ENCODE assay signal across 9 mouse cellular contexts in the genomic region with DNA sequence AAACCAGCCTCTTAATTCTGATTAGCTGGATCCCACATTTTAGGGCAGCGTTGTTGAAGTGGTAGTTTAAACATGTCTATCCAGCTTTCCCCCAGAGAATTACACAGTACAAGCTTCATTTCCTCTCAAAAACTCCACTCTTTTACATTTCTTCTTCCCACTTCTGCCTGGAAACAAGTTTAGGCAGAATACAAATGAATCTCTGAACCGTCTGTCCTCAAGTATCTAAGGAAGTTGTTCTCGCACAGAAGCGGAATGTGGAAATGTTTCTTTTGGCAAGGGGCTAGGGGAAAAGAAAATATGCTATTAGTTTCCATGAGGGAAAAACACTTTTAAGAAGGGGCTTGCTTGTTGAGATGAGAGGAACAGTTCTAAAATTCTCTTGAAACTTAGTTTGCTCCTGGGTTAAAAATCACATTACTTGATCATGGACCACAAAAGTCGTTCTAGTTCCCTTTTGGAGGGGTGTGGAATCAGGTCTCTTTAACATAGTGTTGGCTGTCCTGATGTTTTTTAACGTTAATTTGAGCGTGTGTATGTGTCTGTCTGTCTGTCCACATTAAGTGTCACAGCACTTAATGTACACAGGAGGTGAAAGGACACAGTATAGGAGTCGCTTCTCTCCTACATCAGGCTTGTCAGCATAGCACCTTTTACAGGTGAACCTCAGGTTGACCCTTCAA. TPM values are rescaled to one million over a fixed set of nuclear protein-coding genes. Genes with fewer than 3 reads are reported as not detected.
DNase-seq lines count a peak whose midpoint lies in the region; ATAC-seq and TF ChIP-seq lines count a peak whose summit lies in the region.
"Had no signal": no experiment of that assay in that cellular context is flagged by ENCODE, and none has a peak within 500 bp of the region (broad histone marks: within the 10 kb centered on the region; RNA-seq: fewer than 3 reads in every experiment).

No protein-coding gene starts in this region.

- H3K36me3 ChIP-seq in kidney, embryonic 14.5 days (ENCODE audit: control insufficient read depth, insufficient read depth, low read length): no peaks in the 10 kb centered on the region
- peaks cover 13% of the 10 kb centered on the region for H3K36me3 ChIP-seq in erythroblast, embryonic 14.5 days (ENCODE audit: control insufficient read depth)
- no peaks in the 10 kb centered on the region for H3K36me3 ChIP-seq in intestine, embryonic 16.5 days (ENCODE audit: control insufficient read depth, insufficient read depth, low read length)
- H3K36me3 ChIP-seq in midbrain, postnatal 0 days (ENCODE audit: insufficient read depth, low read length): no peaks in the 10 kb centered on the region

- no peak for DNase-seq in kidney, postnatal 10 days
- no peak for DNase-seq in midbrain, postnatal 0 days (ENCODE audit: low spot score)
- no peak for DNase-seq in cerebellum, postnatal 4 days (ENCODE audit: low spot score in 2 of 2)
- no peak for DNase-seq in urinary bladder, postnatal 25 days (ENCODE audit: low spot score)
- DNase-seq in testis, postnatal 14 days (ENCODE audit: low spot score): no peak

- peak overlapping the region; percentile 58 for H3K4me2 ChIP-seq in kidney, embryonic 14.5 days (replicated peaks; ENCODE audit: low read depth, low read length)
- peak overlapping the region; percentile 70 for H3K4me2 ChIP-seq in intestine, embryonic 16.5 days (ENCODE audit: low read depth, low read length)
- H3K4me2 ChIP-seq in midbrain, postnatal 0 days (ENCODE audit: low read depth, low read length, poor library complexity, severe bottlenecking): peak overlapping the region; percentile 57

- no peaks in the 10 kb centered on the region for H3K27me3 ChIP-seq in kidney, embryonic 14.5 days (ENCODE audit: control insufficient read depth, insufficient read depth, low read length)
- H3K27me3 ChIP-seq in erythroblast, embryonic 14.5 days (ENCODE audit: control insufficient read depth): peaks cover 4% of the 10 kb centered on the region
- no peaks in the 10 kb centered on the region for H3K27me3 ChIP-seq in intestine, embryonic 16.5 days (replicated peaks; ENCODE audit: control insufficient read depth, insufficient read depth, low read length)
- H3K27me3 ChIP-seq in midbrain, postnatal 0 days (ENCODE audit: insufficient read depth, low read length): no peaks in the 10 kb centered on the region
- H3K27me3 ChIP-seq: Patski had no signal

- TF ChIP-seq CTCF in midbrain, postnatal 0 days (IDR thresholded peaks at IDR 0.05): no peak

- H3K4me1 ChIP-seq in kidney, embryonic 14.5 days (ENCODE audit: control insufficient read depth, insufficient read depth, low read length): peaks cover 7% of the 10 kb centered on the region; the same call in 1 of the 2 replicates
- H3K4me1 ChIP-seq in erythroblast, embryonic 14.5 days (ENCODE audit: control insufficient read depth): peaks cover 34% of the 10 kb centered on the region
- peaks cover 5% of the 10 kb centered on the region; the same call in 1 of the 2 replicates for H3K4me1 ChIP-seq in intestine, embryonic 16.5 days (ENCODE audit: control insufficient read depth, insufficient read depth, low read length)
- peaks cover 5% of the 10 kb centered on the region; the same call in 1 of the 2 replicates for H3K4me1 ChIP-seq in midbrain, postnatal 0 days (ENCODE audit: insufficient read depth, low read length)

- no peaks in the 10 kb centered on the region for H3K9me3 ChIP-seq in kidney, embryonic 14.5 days (ENCODE audit: control insufficient read depth, low read length)
- peaks cover 2% of the 10 kb centered on the region for H3K9me3 ChIP-seq in erythroblast, embryonic 14.5 days (ENCODE audit: control insufficient read depth, low read length)
- no peaks in the 10 kb centered on the region for H3K9me3 ChIP-seq in intestine, embryonic 16.5 days (ENCODE audit: control insufficient read depth, low read length)
- H3K9me3 ChIP-seq in midbrain, postnatal 0 days (ENCODE audit: low read length): no peaks in the 10 kb centered on the region

- peak overlapping the region; percentile 97 for H3K27ac ChIP-seq in kidney, embryonic 14.5 days (ENCODE audit: low read depth, low read length)
- H3K27ac ChIP-seq in intestine, embryonic 16.5 days (ENCODE audit: low read length): peak overlapping the region; percentile 99
- peak overlapping the region; percentile 100 for H3K27ac ChIP-seq in midbrain, postnatal 0 days (ENCODE audit: low read depth, low read length)

- no peak for ATAC-seq in kidney, embryonic 14.5 days (ENCODE audit: low FRiP score, low TSS enrichment)
- ATAC-seq in intestine, embryonic 16.5 days: no peak
- no peak for ATAC-seq in midbrain, postnatal 0 days (ENCODE audit: low FRiP score)

- peak overlapping the region; percentile 97 for H3K4me3 ChIP-seq in kidney, embryonic 14.5 days (ENCODE audit: low read length)
- H3K4me3 ChIP-seq in erythroblast, embryonic 14.5 days (replicated peaks): peak overlapping the region; percentile 100
- H3K4me3 ChIP-seq in intestine, embryonic 16.5 days (ENCODE audit: low read length): peak overlapping the region; percentile 59
- H3K4me3 ChIP-seq in midbrain, postnatal 0 days (ENCODE audit: low read depth, low read length): peak overlapping the region; percentile 100

- WGBS in kidney, embryonic 14.5 days: 11% methylated on average over 8 of the region's 8 CpGs
- 11% methylated on average over 8 of the region's 8 CpGs for WGBS in intestine, embryonic 16.5 days
- WGBS in midbrain, postnatal 0 days: 33% methylated on average over 8 of the region's 8 CpGs

- H3K9ac ChIP-seq in kidney, embryonic 14.5 days (ENCODE audit: low read depth, low read length): peak overlapping the region; percentile 81
- H3K9ac ChIP-seq in intestine, embryonic 16.5 days (ENCODE audit: low read depth, low read length): peak overlapping the region; percentile 77
- H3K9ac ChIP-seq in midbrain, postnatal 0 days (replicated peaks; ENCODE audit: low read length, poor library complexity, severe bottlenecking): peak overlapping the region; percentile 61

RNA-seq across cellular contexts. Expression of gene Chd2, which starts 17.7 kb away (rescaled TPM):
- 43.7 and 70.9 TPM in 2 replicates for polyA plus RNA-seq in kidney, embryonic 14.5 days (2014; fragmentation: Nextera tagmentation; extraction: Ambion mirVana)
- polyA plus RNA-seq in erythroblast, embryonic 14.5 days (2012): 6.4 and 7.1 TPM in 2 replicates
- 40.1 and 41.1 TPM in 2 replicates for polyA plus RNA-seq in intestine, embryonic 16.5 days (2015; fragmentation: Nextera tagmentation; extraction: Ambion mirVana)
- 34.0 and 34.4 TPM in 2 replicates for total RNA-seq in midbrain, postnatal 0 days (2014; rRNA removed)
- polyA plus RNA-seq in midbrain, postnatal 0 days (2015; fragmentation: Nextera tagmentation; extraction: Ambion mirVana): 33.2 and 43.8 TPM in 2 replicates
